Mouse (Mus musculus): Measurements from ENCODE around the gene Pou2f1. TPM values are rescaled to one million over a fixed set of nuclear protein-coding genes. Genes with fewer than 3 reads are reported as not detected.

The Pou2f1 gene
- polyA plus RNA-seq (2012; rRNA removed): 16.0 and 21.2 TPM in 2 replicates

- TF ChIP-seq POLR2A (IDR thresholded peaks at IDR 0.05; ENCODE audit: borderline replicate concordance, extremely low read depth, insufficient read depth, insufficient read length, poor library complexity, severe bottlenecking) (peak; percentile 57; the same call in 1 of the 2 replicates), CTCF (IDR thresholded peaks at IDR 0.05; ENCODE audit: borderline replicate concordance, extremely low read depth, insufficient read depth, insufficient read length) (peak; percentile 75)
Observed at GRCm38 (mm10) chr1:166002520-166003155, at the start of gene Pou2f1. Gene Pou2f1, minus strand, starts transcription at chr1:166002678.

GRCm38 (mm10) chr1:166049046-166049827, 46.8 kb upstream of the Pou2f1 start:
- DNase-seq (ENCODE audit: low read depth): peak; percentile 73
- TF ChIP-seq POLR2A (IDR thresholded peaks at IDR 0.05; ENCODE audit: borderline replicate concordance, extremely low read depth, insufficient read depth, insufficient read length, poor library complexity, severe bottlenecking) (no peak), CTCF (IDR thresholded peaks at IDR 0.05; ENCODE audit: borderline replicate concordance, extremely low read depth, insufficient read depth, insufficient read length) (no peak)

More at GRCm38 (mm10) chr1:166002520-166003155, at the start of gene Pou2f1:
- DNase-seq (ENCODE audit: low read depth): peak; percentile 100

GRCm38 (mm10) chr1:166048230-166048911, 45.9 kb upstream of the Pou2f1 start:
- peak; percentile 58 for DNase-seq (ENCODE audit: low read depth)
- no peak for TF ChIP-seq CTCF (IDR thresholded peaks at IDR 0.05; ENCODE audit: borderline replicate concordance, extremely low read depth, insufficient read depth, insufficient read length)
- no peak for TF ChIP-seq POLR2A (IDR thresholded peaks at IDR 0.05; ENCODE audit: borderline replicate concordance, extremely low read depth, insufficient read depth, insufficient read length, poor library complexity, severe bottlenecking)

GRCm38 (mm10) chr1:166047505-166048170, 45.2 kb upstream of the Pou2f1 start:
- DNase-seq (ENCODE audit: low read depth): peak; percentile 56
- TF ChIP-seq POLR2A (IDR thresholded peaks at IDR 0.05; ENCODE audit: borderline replicate concordance, extremely low read depth, insufficient read depth, insufficient read length, poor library complexity, severe bottlenecking) (no peak), CTCF (IDR thresholded peaks at IDR 0.05; ENCODE audit: borderline replicate concordance, extremely low read depth, insufficient read depth, insufficient read length) (no peak)

GRCm38 (mm10) chr1:166045894-166046197, 43.4 kb upstream of the Pou2f1 start:
- TF ChIP-seq CTCF (IDR thresholded peaks at IDR 0.05; ENCODE audit: borderline replicate concordance, extremely low read depth, insufficient read depth, insufficient read length): no peak
- no peak for TF ChIP-seq POLR2A (IDR thresholded peaks at IDR 0.05; ENCODE audit: borderline replicate concordance, extremely low read depth, insufficient read depth, insufficient read length, poor library complexity, severe bottlenecking)
- DNase-seq (ENCODE audit: low read depth): no peak

- peak; percentile 54 for DNase-seq (ENCODE audit: low read depth)
- no peak for TF ChIP-seq POLR2A (IDR thresholded peaks at IDR 0.05; ENCODE audit: borderline replicate concordance, extremely low read depth, insufficient read depth, insufficient read length, poor library complexity, severe bottlenecking)
- no peak for TF ChIP-seq CTCF (IDR thresholded peaks at IDR 0.05; ENCODE audit: borderline replicate concordance, extremely low read depth, insufficient read depth, insufficient read length)
Observed at GRCm38 (mm10) chr1:166045060-166045893, 42.8 kb upstream of the Pou2f1 start.

- peak; percentile 63 for DNase-seq (ENCODE audit: low read depth)
- TF ChIP-seq POLR2A (IDR thresholded peaks at IDR 0.05; ENCODE audit: borderline replicate concordance, extremely low read depth, insufficient read depth, insufficient read length, poor library complexity, severe bottlenecking) (no peak), CTCF (IDR thresholded peaks at IDR 0.05; ENCODE audit: borderline replicate concordance, extremely low read depth, insufficient read depth, insufficient read length) (no peak)
Observed at GRCm38 (mm10) chr1:166043451-166044149, 41.1 kb upstream of the Pou2f1 start.

GRCm38 (mm10) chr1:166041501-166041900, 39.0 kb upstream of the Pou2f1 start:
- TF ChIP-seq CTCF (IDR thresholded peaks at IDR 0.05; ENCODE audit: borderline replicate concordance, extremely low read depth, insufficient read depth, insufficient read length) (no peak), POLR2A (IDR thresholded peaks at IDR 0.05; ENCODE audit: borderline replicate concordance, extremely low read depth, insufficient read depth, insufficient read length, poor library complexity, severe bottlenecking) (no peak)

GRCm38 (mm10) chr1:166038731-166039332, 36.4 kb upstream of the Pou2f1 start:
- DNase-seq (ENCODE audit: low read depth): no peak
- TF ChIP-seq CTCF (IDR thresholded peaks at IDR 0.05; ENCODE audit: borderline replicate concordance, extremely low read depth, insufficient read depth, insufficient read length): no peak
- no peak for TF ChIP-seq POLR2A (IDR thresholded peaks at IDR 0.05; ENCODE audit: borderline replicate concordance, extremely low read depth, insufficient read depth, insufficient read length, poor library complexity, severe bottlenecking)

More at GRCm38 (mm10) chr1:166041501-166041900, 39.0 kb upstream of the Pou2f1 start:
- DNase-seq (ENCODE audit: low read depth): no peak
